Mouse (Mus musculus): Measurements from ENCODE around the gene Mien1.

The Mien1 gene

GRCm38 (mm10) chr11:98459071-98459741 lies 20.4 kb upstream of the Mien1 start:
- DNase-seq, result no peak

DNA sequence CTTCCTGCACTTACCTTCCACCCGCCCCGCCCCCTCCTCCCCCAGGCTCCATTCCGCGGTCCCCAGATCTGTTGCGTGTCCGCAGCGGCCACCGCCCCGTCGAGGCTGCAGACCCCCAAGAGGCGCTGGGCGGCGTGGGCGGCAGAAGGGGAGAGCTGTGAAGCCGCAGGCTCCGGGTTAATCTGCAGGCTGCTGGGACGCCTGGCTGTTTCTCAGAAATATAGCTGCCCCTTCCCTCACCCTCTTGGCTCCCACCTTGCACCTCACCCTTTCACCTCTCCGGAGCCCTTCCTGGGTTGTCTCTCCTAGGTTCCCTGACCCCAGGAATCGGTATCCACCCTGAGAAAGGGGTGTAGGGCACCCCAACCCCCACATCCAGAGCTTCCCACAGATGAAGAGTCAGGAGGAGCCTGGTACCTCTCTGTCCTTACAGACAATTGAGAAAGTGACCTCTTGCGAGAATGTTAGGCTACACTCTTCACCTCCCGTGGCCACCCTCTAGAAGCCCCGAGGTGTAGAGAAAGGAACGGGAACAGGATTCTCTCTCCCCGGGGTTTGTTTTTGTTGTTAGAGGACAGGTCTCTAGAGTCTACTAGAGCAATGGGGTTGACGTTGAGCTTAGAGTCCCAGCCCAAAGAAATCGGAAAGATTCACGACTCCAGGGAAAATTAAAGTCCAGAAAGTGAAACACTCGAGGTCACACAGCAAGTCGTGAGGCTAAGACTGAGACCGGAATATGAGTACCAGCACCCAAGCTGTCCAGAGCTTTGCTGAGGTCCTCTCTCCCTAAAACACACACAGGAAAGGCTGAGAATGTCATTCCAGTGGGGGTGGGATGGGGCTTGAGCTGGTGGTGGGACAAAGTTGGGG lies 19.6 kb upstream of the Mien1 start:
- no peak for DNase-seq

GRCm38 (mm10) chr11:98457367-98458120 lies 18.8 kb upstream of the Mien1 start:
- DNase-seq, result peak; percentile 81

DNA sequence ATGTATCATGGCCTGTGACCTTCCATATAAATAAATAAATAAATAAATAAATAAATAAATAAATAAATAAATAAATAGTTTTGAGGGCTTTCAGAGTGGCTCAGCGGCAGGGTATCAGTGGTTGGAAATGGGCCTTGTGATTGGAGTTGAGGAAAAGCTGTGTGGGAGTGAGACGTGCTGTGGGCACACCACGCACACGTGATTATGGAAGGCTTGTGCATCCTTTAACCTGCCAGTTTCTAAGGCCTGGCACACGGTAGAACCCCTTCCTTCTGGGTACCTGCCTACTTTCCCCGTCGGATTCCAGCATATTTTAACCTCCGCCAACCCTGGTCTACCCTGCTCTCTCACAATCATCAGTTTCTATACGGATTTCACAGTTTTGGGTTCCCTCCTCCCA lies 18.2 kb upstream of the Mien1 start:
- DNase-seq, result no peak

- DNase-seq, result no peak
Observed at GRCm38 (mm10) chr11:98456545-98456944, 17.8 kb upstream of the Mien1 start.

- no peak for DNase-seq
Observed at GRCm38 (mm10) chr11:98455484-98455883, 16.7 kb upstream of the Mien1 start.

- DNase-seq, result no peak
Observed at GRCm38 (mm10) chr11:98449921-98450771, 11.4 kb upstream of the Mien1 start.

- DNase-seq, result no peak
Observed at GRCm38 (mm10) chr11:98449419-98449818, 10.6 kb upstream of the Mien1 start.

DNA sequence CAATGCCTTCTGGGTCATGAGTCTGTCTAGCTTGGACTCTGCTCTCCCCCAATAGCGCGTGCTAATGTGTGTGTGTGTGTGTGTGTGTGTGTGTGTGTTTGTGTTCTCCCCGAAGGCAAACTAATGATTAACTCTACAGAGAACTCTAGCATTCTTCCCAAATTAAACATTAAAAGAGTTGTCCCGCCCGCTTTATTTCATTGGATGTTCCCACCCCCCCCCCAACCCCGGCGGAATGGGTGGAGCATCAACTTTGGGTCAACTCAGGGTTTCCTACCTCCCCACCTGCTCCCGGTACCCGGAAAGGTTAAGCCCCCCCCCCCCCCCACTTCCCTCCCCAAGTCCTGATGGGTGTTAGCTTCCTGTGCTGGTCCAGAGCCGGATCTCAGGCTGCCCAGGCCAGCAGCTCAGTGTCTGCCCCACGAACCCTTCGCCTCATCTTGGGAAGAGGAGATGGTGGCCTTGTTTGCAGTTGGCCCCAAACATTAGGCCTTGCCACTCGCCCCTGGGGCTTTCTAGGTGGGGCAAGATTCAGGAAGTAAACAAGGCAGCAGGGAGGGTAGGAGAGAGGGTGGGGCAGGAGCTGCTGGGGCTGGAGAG lies 9.5 kb upstream of the Mien1 start:
- no peak for DNase-seq

GRCm38 (mm10) chr11:98447475-98447834 lies 8.7 kb upstream of the Mien1 start:
- no peak for DNase-seq

- DNase-seq, result peak; percentile 58
Observed at GRCm38 (mm10) chr11:98446562-98447474, 8.0 kb upstream of the Mien1 start.

DNA sequence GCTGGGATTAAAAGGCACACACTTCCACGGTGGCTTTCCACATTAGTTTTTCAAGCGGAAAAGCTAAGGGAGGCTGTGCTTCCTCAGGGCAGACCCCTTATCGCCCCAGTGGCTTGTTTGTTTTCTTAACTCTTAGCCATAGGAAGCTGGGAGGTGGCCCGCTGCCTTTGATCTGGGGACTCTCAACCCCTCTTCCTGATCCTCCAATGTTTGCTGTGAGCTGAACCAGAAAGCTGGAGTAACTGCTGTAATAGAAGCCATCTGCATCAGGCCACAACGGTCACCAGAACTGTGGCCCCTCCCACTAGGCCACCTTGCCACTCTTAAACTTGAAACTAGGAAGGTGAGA lies 7.4 kb upstream of the Mien1 start, which contains the start of gene Grb7:
Grb7 (plus strand) TSS at position 182 of the 349 bp plus-strand sequence.
- DNase-seq, result no peak

- no peak for DNase-seq
Observed at GRCm38 (mm10) chr11:98445679-98446078, 6.9 kb upstream of the Mien1 start.

- no peak for DNase-seq
Observed at GRCm38 (mm10) chr11:98445238-98445637, 6.4 kb upstream of the Mien1 start.

GRCm38 (mm10) chr11:98443688-98444087 lies 4.9 kb upstream of the Mien1 start:
- DNase-seq, result no peak

GRCm38 (mm10) chr11:98437441-98437840 lies 1.4 kb downstream of the Mien1 start:
- DNase-seq, result no peak

DNA sequence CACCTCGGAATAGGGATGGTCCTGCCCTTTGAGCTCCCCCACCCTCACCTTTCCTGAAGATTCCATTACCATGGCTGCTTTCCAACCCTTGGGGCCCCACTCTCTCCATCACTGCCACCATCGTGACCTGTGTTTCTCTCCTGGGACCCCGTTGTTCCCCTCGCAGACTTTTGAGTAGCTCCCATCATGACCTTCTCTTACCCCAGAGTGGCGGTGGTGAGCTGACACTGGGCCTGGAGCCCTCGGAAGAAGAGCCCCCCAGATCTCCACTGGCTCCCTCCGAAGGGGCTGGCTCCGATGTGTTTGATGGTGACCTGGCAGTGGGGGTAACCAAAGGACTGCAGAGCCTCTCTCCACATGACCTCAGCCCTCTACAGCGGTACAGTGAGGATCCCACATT lies 3.1 kb downstream of the Mien1 start:
- DNase-seq, result no peak

- DNase-seq, result no peak
Observed at GRCm38 (mm10) chr11:98431743-98432502, 6.9 kb downstream of the Mien1 start.

GRCm38 (mm10) chr11:98428436-98428835 lies 10.4 kb downstream of the Mien1 start:
- DNase-seq, result no peak

- no peak for DNase-seq
Observed at GRCm38 (mm10) chr11:98426592-98426991, 12.2 kb downstream of the Mien1 start.

Data from cerebellum, adult 11 months (tissue).